Mouse (Mus musculus) heart, adult 18-20 months (tissue): Measurements from ENCODE around the gene Whamm. TPM values are rescaled to one million over a fixed set of nuclear protein-coding genes. Genes with fewer than 3 reads are reported as not detected.
A peak's percentile ranks its signal among the peaks of the same experiment; 100 is the strongest.

ENCODE experiments used
- DNase-seq, 2 experiments: peaks; one replicate each; pipeline ENCODE4 v3.0.0; 2021 to 2022; ENCODE audit warnings: mixed read lengths in 1 of 2
- total RNA-seq, 2 experiments: library from RNA; stranded (reverse); gene quantifications; 2 replicates each; pipeline ENCODE4 v1.2.3; 2021

The Whamm gene
- total RNA-seq, 2 experiments from 2014 or later, result 7.3 to 9.1 TPM

DNA sequence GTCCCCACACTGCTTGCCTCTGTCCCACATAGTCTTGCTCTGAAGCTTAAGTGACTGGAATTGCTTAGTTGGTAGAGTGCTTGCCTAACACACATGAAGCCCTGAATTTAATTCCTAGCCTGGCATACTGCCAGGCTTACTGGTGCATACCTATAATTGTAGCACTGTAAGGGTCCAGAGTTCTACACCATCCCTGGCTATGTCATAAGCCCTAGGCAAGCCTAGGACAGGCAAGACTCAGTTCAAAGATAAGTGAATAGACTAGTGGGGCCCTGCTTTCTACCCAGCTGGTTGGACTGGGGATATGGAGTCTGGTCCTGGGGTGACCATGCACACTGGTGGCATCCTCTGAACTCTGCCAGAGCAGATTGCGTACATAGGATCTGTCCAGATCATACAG is 26.6 kb downstream of the Whamm start:
- DNase-seq, result no peak

DNA sequence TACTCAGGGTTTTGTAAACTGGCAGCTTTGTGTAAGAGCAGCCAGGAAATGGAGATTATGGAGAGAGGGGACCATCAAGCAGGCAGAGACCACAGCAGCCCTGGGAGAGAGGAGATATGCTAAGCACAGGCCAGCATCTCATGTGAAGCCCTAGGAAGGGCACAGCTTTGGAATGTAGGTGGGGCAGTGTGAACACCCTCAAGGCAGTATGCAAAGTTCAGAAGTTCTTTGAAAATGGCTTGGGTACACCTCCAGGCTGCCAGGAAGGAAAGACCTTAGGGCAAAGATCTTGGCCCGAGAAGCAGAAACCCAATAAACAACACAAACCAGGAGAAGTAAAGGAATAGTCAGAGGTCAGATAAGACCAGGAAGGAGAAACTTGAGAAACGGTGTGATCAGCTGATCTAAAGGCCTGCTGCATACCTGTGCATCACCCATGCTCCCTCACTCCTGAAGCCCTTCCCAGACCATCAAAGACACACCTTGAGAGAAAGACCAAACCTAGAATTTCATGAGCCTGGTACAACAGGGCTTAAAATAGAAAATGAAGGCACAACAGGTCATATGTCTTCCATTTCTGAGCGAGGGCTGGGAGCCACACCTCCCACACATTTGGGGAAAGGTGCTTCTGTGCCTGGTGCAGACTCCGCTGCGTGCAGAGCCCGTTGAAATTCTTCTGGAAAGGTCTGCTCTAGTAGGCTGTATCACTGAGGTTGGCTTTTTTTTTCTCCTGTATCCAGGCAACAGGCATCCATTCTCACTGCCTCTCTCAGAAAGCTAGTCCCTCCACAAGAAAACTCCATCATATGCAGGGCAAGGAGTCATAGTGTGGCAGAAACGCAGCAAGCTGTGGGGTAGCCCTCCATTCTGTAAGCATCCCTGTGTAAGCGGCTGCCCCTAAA is 28.6 kb downstream of the Whamm start:
- DNase-seq, result no peak

DNA sequence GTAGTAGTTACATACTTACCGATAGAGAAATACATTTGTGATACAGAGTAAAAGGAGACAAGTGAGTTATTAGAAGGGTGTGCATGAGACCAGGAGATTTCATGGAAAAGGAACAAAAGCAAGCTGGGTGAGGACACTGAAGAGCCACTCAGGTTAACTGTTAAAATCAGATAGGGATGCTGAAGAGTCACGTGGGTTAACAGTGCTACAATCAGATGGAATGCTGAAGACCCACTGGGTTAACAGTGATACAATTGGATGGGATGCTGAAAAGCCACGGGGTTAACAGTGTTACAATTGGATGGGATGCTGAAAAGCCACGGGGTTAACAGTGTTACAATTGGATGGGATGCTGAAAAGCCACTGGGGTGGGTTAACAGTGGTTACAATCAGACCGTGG is 33.9 kb downstream of the Whamm start:
- DNase-seq, result no peak

DNA sequence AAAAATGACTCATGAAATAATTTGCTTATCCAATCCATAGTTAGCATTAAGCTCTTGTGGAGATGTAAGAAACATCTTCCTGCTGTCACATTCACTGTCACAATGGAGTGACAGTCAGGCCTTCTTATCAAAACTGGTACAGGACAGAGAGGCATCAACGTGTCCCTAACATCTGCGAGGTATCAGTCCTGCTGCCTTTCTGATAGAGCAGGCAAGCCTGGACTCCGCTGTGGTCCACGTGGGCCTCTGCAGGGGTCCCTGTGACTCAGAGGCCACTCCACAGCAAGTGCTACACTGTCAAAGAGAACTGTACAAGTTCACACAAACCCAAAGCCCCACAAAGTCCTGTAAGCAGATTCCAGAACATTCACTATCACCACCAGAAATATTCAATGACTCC is 34.4 kb downstream of the Whamm start:
- DNase-seq, result no peak

DNA sequence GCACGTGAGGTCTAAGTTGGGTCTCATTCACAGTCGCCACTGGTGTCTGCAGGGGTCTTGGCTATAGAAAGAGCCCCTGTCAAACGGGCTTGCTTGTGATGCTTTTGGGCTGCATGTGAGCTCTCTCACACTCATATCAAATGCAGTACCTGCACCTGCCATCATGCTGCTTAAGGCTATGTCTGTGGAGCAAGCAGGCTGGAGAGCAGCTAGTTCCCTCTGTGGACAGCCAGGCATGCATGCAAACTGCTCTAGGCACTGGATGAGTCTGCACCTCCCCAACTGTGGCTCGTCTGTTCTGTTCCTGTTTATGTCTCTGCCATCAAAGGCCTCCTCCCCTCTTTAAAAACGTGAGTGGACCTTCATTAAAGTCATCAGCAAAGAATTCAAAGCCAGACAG is 35.4 kb downstream of the Whamm start:
- no peak for DNase-seq

DNA sequence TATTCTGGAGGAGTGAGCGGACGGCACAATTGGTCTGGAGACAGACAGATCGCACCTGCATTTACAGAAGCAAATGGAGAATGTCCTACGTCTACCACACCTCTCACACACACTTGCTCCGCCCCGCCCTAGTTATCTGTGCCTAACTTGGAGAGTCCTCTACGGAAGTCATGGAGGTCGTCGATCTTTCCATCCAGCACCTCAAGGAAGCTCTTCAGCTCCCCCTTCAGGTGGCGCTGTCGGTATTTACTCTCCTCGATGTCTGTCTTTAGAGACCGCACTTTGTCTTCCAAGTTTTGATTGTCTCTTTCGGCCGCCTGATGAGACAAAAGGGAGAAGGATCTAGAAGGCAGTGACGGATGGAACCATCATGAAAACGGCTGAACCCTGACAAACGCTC is 39.1 kb downstream of the Whamm start:
- DNase-seq, result peak in 1 of 2 experiments; percentile 34

DNA sequence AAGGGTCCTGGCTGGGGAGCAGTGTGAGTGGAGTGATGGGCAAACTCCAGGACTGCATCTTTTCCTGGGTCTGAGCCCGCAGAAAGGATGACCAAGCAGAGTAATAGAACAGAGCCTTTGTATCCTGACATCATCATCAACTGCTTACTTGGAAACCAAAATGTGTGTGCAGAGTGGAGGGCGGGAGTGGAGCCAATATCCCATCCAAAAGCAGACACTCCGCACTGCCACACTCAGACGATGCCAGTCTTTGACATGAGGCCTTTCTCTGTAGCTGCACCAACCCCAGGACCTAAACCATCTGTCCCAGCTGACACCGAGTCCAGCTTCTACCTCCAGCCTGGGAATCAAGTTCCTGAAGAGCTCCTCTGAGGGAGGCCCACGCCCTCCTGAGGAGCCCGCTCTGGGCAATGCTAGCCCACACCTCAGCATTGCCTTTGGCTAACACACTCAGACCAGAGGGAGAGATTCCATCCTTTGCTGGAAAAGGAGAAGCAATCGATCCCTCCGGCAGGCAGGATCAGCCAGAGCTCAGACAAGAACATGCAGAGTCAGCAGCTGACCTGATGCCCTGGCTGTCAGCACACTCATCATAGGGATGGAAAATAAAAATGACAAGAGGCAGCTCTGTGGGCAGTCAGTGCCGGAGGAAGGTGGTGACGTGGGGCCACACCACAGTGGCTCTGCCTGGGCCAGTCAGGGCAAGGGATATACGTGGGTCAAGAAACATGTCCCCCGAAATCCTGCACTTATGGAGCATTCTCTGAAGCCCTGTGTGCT is 42.0 kb downstream of the Whamm start:
- peak in 1 of 2 experiments; percentile 20 for DNase-seq

DNA sequence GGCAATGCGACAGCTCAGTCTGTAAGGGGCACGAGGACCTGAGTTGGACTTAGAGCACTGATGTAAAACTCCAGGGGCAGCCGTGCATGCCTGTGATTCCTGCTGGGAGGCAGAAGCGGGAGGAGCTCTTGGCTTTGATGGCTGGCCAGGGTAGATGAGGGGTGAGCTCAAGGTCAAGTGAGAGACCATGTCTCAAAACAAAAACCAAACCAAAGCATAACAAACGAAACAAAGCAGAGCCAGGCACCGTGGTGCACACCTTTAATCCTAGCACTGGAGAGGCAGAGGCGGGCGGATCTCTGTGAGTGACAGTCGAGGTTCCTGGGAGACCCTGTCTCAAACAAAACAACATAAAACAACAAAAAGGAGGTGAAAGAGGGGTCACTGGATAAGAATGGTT is 44.0 kb downstream of the Whamm start:
- no peak for DNase-seq

DNA sequence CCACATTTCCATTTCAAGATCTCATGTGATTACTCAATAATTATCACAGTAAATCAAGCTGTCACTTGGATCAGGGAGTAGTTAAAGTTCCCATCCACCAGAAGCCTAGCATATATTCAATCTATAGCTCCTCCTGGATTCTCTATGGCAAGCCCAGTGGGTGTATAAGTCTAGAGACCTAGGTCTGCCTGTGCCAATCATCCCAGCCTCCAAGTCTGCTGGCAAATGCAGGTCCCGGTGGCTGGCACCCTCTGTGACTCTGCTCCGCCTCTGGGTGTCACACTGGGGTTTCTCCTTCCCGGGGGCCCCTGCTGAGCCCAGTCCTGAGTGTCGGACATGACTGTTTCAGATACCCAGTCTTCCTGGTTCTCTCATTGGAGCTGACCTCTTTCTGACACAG is 51.7 kb downstream of the Whamm start:
- DNase-seq, result peak in 1 of 2 experiments; percentile 10

DNA sequence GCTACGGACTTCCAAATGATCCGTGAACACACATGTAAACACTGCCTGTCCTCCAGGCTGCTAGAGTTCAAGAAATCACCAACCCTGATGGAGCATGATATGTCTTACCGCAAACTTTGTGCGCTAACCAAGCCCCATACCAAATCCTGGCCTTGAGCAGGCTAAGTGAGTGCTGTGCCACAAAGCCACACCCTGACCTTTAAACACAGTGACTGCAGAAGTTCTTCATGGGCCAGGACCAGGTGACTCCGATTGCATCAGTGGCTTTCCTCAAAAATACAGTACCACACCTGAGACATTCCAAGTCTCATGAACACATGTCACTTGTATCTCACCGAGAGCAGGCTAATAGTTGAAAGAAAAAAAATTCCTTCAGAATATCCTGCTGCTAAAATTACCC is 52.7 kb downstream of the Whamm start:
- DNase-seq, result no peak

DNA sequence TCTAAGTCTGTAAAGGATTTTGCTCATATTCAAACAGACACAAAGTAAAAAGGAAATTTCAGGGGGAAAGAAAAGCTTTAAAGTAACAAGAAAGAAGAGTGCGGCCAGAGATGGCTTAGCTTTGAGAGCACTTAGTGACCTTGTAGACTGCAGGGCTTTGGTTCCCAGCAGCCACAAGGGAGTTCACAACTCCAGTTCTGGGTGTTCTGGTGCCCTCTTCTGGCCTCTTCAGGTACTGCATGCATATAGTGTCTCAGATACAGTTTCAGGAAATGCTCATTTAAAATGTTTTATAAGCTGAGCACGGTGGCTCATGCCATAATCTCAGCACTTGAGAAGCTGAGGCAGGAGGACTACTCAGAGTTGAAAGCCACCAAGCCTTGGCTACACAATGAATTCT is 55.4 kb downstream of the Whamm start:
- DNase-seq, result no peak

DNA sequence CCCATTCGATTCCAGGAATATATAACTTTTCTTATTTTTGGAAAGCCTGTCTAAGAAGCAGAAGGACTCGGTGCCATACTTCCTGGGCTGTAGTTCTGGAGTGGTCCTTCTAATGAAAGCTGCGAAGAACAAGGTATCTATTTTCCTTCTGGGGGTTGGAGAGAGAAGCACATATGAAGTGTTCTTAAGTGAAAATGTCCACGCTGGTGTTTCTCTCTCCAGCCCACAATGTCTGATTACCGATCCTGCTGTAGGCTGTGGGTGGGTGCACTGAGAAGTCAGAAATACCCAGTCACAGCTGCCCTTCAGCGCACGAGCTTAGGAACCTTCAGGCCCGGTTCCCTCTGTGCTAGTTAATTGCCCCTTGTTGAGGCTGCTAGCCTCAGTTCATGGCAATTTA is 60.2 kb downstream of the Whamm start:
- no peak for DNase-seq

DNA sequence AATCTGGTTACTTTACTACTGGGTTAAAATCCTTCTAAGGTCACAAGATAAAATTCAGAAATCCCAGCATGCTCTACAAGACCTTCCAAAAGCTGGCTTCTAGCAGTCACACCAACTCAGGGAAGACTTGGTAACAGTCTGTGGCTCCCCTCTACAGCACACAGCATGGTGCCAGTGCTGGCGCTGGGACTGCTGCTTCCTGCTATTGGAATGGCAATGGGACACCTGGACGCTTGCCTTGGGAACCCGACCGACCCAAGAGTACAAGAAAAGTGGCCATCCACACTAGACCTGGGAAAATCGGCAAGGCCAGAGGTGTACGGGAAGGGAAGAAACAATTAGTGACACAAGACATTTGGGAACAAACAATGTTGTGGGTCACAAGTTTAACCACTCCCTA is 61.5 kb downstream of the Whamm start:
- no peak for DNase-seq

DNA sequence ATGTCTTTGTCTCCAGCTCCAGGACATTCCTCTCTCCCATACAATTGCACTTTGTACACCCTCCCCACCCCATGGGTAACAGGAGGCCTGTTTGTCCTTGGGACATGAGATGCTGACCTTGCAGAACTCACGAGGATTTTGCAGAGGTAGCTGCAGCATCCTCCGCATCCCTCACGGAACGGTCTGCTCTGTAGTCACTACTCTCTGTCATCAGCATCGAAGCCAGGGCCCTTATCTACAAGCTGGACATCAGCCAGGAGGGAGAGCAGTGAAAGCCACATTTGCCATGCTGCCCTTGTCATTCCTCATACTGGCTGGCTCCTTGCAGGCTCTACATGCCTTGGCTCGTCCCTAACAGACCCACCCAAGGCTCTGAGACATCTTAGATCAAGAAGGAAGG is 70.0 kb downstream of the Whamm start:
- DNase-seq, result peak; percentile 24 to 29

DNA sequence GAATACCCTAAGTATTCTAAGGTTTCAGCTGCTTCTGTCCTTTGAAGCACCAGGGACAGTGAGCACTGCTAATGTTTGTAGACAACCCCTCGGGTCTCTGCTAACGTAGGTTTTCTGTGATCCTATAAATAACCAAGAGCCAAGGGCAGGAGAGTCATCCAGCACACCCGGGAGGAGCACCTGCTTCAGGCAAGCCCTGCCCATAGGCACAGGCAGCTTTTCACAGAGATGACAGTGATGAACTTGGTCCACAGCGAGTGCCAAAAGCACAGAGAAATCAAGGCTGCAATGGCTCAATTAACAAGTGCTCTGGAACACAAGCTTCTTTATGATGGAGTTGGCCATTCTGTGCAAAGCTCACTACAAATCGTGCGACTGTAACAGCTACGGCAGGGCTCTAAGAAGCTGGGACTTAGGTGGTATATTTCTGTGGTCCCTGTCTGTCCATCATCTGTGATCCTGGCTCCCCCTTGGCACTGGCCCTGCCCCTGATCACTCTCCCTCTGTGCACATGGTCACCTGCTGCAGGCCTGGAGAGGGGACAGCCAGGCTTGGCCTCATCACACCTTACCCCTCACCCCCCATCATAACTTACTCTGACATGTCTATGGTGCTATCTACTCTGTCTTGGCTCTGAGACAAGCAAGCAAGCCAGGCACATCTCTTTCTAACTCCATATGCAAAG is 73.6 kb downstream of the Whamm start:
- DNase-seq, result peak in 1 of 2 experiments; percentile 27

Other genes starting within 250 kb of the Whamm start
- gene Rps17, start 226.0 kb upstream of the Whamm start, total RNA-seq, result 1,000 to 10,000 TPM in 1 of 2 experiments, 100 to 1,000 TPM in 1; 956 to 1,038 TPM
- gene Cpeb1, start 115.8 kb upstream of the Whamm start, total RNA-seq, result 10 to 100 TPM; 18.6 to 20.3 TPM
- gene Ap3b2, start 77.3 kb upstream of the Whamm start, total RNA-seq, result not detected
- not detected for gene BC048679, start 73.0 kb upstream of the Whamm start, total RNA-seq
- 100 to 1,000 TPM; 322 to 355 TPM for gene Fsd2, start 4.3 kb upstream of the Whamm start, total RNA-seq
- gene Homer2, start 136.3 kb downstream of the Whamm start, total RNA-seq, result 10 to 100 TPM; 83.1 to 84.1 TPM
- gene Ramac, start 191.7 kb downstream of the Whamm start, total RNA-seq, result 10 to 100 TPM; 22.8 to 26.8 TPM
- 10 to 100 TPM; 27.6 to 32.3 TPM for gene 3110040N11Rik, start 218.2 kb downstream of the Whamm start, total RNA-seq